Mouse (Mus musculus) embryonic facial prominence, embryonic 14.5 days (tissue): ENCODE results near the gene Adm. TPM values are rescaled to one million over a fixed set of nuclear protein-coding genes. Genes with fewer than 3 reads are reported as not detected.
"Not testable (repeated sequence)": the region's sequence is repeated elsewhere in the genome, so short reads cannot be mapped to it uniquely, and the experiment has no call there.

Experiments
- ATAC-seq: fragments of 200-750 bp; cut with Nextera tagmentation; 2 replicates; pipeline ENCODE4 v1.8.0; 2017; ENCODE audit warnings: low read depth, moderate number of reproducible peaks, moderate TSS enrichment
- DNase-seq: peaks from one replicate; pipeline ENCODE4 v3.0.0-alpha.2; 2015; ENCODE audit warnings: low spot score
- H3K27ac ChIP-seq: fragments of 300-500 bp; sonication (generic); replicated peaks from 2 replicates; pipeline ENCODE4 v1.5.1; 2014; ENCODE audit warnings: low read depth, mild to moderate bottlenecking, low read length, moderate library complexity
- H3K27me3 ChIP-seq: fragments of 300-500 bp; sonication (generic); replicated peaks from 2 replicates; pipeline ENCODE4 v1.6.1; 2014; ENCODE audit warnings: low read length; ENCODE audit not compliant: control insufficient read depth, insufficient read depth
- H3K36me3 ChIP-seq: fragments of 300-500 bp; sonication (generic); 2 replicates; pipeline ENCODE4 v1.6.1; 2014; ENCODE audit warnings: low read length, mixed read lengths; ENCODE audit not compliant: control insufficient read depth, insufficient read depth
- H3K4me1 ChIP-seq: fragments of 300-500 bp; sonication (generic); 2 replicates; pipeline ENCODE4 v1.6.1; 2014; ENCODE audit warnings: antibody characterized with exemption, low read length; ENCODE audit not compliant: control insufficient read depth, insufficient read depth
- H3K4me2 ChIP-seq: fragments of 300-500 bp; sonication (generic); 2 replicates; pipeline ENCODE4 v1.6.1; 2014; ENCODE audit warnings: low read depth, mild to moderate bottlenecking, low read length, moderate library complexity, mixed read lengths
- H3K4me3 ChIP-seq: fragments of 300-500 bp; sonication (generic); 2 replicates; pipeline ENCODE4 v1.5.1; 2014; ENCODE audit warnings: low read depth, mild to moderate bottlenecking, low read length
- H3K9ac ChIP-seq: fragments of 300-500 bp; sonication (generic); 2 replicates; pipeline ENCODE4 v1.6.1; 2014; ENCODE audit warnings: low read depth, mild to moderate bottlenecking, low read length, moderate library complexity, mixed read lengths
- H3K9me3 ChIP-seq: fragments of 300-500 bp; sonication (generic); 2 replicates; pipeline ENCODE4 v1.6.1; 2016; ENCODE audit warnings: low read length; ENCODE audit not compliant: control insufficient read depth
- WGBS: fragments of 180-500 bp; shearing (Covaris S2); extraction: QIAGEN DNeasy Blood & Tissue Kit; methylation state at CpG from one replicate; pipeline ENCODE4 v1.1.7; 2014; 5-methylcytosine and 5-hydroxymethylcytosine counted together
- polyA plus RNA-seq: library from polyadenylated mRNA; unstranded; fragments of >200 nt; fragmentation: Nextera tagmentation; extraction: Ambion mirVana; gene quantifications from 2 replicates; pipeline ENCODE4 v1.2.1, GENCODE M21; 2014

Adm gene
- polyA plus RNA-seq, result 3.8 TPM in 2 replicates

DNA sequence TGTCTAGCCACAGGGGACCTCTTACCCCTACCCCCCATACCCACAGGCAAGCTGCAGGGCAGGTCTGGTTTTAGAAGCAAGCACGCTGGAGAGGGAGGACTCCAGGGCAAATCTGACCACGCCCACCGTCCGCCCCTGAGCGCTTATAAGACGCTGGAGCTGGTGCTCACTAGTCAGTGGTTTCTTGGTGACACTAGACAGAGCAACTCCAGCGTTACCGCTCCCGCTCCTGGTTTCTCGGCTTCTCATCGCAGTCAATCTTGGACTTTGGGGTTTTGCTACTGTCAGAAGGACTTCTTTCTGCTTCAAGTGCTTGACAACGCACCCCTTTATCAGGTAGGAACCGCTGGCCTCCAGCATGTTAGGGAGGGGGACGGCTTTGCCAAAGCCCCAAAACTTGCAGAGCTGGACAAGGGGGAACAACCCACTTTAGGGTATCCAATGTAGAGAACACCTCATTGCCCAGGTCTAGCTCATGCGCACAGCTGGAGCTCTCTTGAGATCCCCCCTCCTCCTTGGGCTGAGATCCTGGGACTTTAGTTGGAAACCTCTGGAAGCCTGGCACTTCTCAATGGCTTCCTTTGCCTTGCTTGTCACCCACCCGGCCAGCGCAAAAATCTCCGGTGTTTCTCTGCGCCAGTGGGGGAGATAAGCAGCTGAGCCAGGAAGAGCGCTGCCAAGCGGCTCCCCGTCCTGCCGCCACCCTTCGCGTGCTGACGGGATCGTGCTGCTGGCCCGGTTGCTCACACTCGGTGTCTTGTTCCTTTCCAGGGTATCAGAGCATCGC, at the start of gene Adm:
Adm (plus strand) TSS at position 176 of the 787 bp plus-strand sequence.
- peak within 1 kb of the TSS; percentile 43 for H3K4me3 ChIP-seq
- H3K4me1 ChIP-seq, result peaks cover 30% of the 10 kb centered on the region
- H3K27me3 ChIP-seq, result peaks cover 66% of the 10 kb centered on the region
- H3K27ac ChIP-seq, result no peak within 1 kb of the TSS
- DNase-seq (peak; percentile 87), ATAC-seq (no peak; the same call in 1 of the 2 replicates)
- no peaks in the 10 kb centered on the region for H3K36me3 ChIP-seq
- under 1% methylated on average over 26 of the region's 30 CpGs for WGBS
- H3K9ac ChIP-seq, result peak within 1 kb of the TSS; percentile 43
- peak within 1 kb of the TSS; percentile 73 for H3K4me2 ChIP-seq
- no peaks in the 10 kb centered on the region for H3K9me3 ChIP-seq

DNA sequence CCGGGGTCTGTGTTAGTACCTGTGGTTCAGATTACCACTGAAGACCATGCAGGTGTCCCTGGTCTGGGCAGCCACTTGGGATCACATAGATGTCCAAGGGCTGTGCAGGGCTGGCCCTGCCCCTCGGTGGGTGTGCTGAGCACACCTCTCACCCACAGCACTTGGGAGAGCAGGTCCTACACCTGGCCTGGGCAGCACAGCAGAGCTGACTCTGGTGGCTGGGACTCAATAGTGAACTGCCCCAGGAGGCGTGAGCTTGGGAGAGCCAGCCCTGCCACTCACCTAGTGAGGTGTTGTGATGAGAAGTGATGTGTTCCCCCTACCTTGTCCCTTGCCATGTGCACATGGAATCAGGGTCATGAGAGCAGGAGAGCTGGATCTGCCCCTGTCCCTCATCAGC, 43.8 kb upstream of the Adm start:
- Histone ChIP-seq H3K27me3 (no peaks in the 10 kb centered on the region), H3K4me1 (no peaks in the 10 kb centered on the region; the same call in 1 of the 2 replicates), H3K36me3 (no peaks in the 10 kb centered on the region), H3K4me2 (no peak overlapping the region), H3K4me3 (no peak overlapping the region), H3K9me3 (no peaks in the 10 kb centered on the region), H3K27ac (no peak overlapping the region), H3K9ac (no peak overlapping the region)
- no peak for DNase-seq
- 100% methylated on average over 3 of the region's 3 CpGs for WGBS
- 0 out of 2 replicates have a peak, but pooled peaks have one; percentile 22 for ATAC-seq

DNA sequence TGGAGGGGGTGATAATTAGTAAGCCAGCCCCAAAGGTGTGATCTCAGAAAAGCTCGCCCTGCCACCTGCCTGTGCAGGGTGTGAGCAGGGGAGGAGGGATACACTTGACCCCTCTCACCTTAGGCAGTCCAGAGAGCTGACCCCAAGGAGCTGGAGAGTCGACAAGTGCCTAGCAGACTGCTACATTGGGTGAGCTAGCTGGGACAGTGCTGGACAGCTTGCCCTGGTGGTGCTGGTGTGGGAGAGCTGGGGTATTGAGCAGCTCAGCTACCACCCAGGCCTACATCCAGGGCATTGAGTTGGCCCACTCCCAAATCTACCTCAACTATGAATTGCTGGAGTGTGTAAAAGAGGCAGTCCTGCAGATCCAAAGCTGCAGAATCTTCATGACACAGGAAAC, 43.3 kb upstream of the Adm start:
- Histone ChIP-seq H3K4me1 (no peaks in the 10 kb centered on the region; the same call in 1 of the 2 replicates), H3K27me3 (no peaks in the 10 kb centered on the region), H3K27ac (no peak overlapping the region), H3K4me3 (no peak overlapping the region), H3K9me3 (no peaks in the 10 kb centered on the region), H3K36me3 (no peaks in the 10 kb centered on the region), H3K9ac (no peak overlapping the region), H3K4me2 (no peak overlapping the region)
- WGBS, result 72% methylated on average over 2 of the region's 2 CpGs
- DNase-seq (peak; percentile 6), ATAC-seq (0 out of 2 replicates have a peak, but pooled peaks have one; percentile 6)

DNA sequence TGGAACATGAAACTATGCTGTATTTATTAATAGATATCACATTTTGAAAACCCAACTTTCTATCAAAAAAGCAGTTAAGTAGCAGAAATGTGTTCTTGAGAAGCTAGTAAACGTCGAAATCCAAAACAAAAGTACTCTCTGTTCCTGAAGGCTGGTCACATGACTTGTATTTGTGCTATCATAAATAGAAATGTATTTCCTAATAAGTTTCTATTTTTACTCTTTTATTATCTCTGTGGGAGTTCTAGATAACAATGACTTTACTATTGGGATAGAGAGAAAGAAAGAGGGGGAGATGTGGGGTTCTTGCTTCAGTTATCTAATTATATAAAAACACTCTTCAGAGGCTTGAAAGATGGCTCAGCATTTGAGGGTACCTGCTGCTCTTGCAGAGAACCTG, 42.2 kb upstream of the Adm start:
- no peak for DNase-seq
- no peaks in the 10 kb centered on the region; the same call in 1 of the 2 replicates for H3K4me1 ChIP-seq
- H3K4me3 ChIP-seq, result no peak overlapping the region
- 0 out of 2 replicates have a peak, but pooled peaks cover 3% of the 10 kb centered on the region for H3K36me3 ChIP-seq
- H3K9me3 ChIP-seq, result no peaks in the 10 kb centered on the region
- no peak for ATAC-seq
- H3K4me2 ChIP-seq, result no peak overlapping the region
- H3K27me3 ChIP-seq, result no peaks in the 10 kb centered on the region
- 78% methylated on average over 2 of the region's 2 CpGs for WGBS
- H3K9ac ChIP-seq, result no peak overlapping the region
- no peak overlapping the region for H3K27ac ChIP-seq

DNA sequence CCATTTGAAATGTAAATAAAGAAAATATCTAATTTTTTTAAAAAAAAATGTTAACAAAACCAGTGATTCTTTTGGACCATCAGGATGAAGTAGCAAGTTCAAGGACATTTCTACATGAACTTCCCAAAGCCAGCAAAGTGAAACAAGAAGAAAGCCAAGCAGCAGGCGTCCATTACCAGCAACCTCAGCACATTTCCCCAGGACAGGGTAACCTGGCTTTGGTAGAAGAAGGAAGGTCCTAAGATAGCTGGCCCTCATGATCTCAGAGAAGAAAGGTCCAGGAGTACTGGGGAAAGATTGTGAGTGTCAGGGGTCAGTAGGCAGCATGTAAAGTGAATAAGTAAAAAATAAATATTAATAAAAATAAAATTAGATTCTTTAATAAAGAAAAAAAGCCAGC, 39.7 kb upstream of the Adm start:
- H3K9ac ChIP-seq, result no peak overlapping the region
- 0 out of 2 replicates have a peak, but pooled peaks cover 3% of the 10 kb centered on the region for H3K36me3 ChIP-seq
- H3K27me3 ChIP-seq, result no peaks in the 10 kb centered on the region
- ATAC-seq (no peak), DNase-seq (no peak)
- 88% methylated on average over 1 of the region's 1 CpGs for WGBS
- H3K4me3 ChIP-seq, result no peak overlapping the region
- H3K4me1 ChIP-seq, result no peaks in the 10 kb centered on the region; the same call in 1 of the 2 replicates
- no peaks in the 10 kb centered on the region for H3K9me3 ChIP-seq
- H3K27ac ChIP-seq, result no peak overlapping the region
- H3K4me2 ChIP-seq, result no peak overlapping the region

DNA sequence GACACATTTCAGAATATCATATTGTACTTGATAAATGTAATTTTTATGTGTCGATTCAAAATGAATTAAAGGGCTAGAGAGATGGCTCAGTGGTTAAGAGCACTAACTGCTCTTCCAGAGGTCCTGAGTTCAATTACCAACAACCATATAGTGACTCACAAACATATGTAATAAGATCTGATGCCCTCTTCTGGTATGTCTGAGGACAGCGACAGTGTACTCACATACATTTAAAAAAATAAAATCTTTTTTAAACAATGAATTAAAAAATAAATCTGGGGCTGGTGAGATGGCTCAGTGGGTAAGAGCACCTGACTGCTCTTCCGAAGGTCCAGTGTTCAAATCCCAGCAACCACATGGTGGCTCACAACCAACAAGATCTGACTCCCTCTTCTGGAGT, 33.5 kb upstream of the Adm start:
- ATAC-seq, H3K27ac ChIP-seq, H3K9ac ChIP-seq, H3K36me3 ChIP-seq, H3K4me2 ChIP-seq, H3K4me3 ChIP-seq, DNase-seq, H3K9me3 ChIP-seq, H3K27me3 ChIP-seq, H3K4me1 ChIP-seq: not testable (repeated sequence)
- WGBS, result 91% methylated on average over 3 of the region's 3 CpGs

DNA sequence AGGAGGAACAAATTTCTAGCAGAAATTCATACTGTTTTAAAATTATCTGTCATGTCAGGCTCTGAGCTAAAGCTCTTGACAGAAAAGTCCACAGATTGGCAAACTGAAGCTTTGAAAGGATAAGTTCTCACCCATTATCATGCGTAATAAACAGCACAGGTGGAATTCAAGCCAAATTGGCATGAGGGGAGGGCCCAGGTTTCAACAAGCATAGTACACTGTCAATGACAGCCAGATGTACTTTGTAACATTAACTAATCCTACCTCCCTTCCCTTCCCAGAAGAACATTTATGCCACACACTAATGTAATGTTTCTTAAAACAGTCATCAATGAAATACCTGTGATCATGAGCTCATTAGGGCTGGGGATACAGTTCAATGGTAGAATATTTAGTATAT, 30.3 kb upstream of the Adm start:
- H3K36me3 ChIP-seq, result peaks cover 6% of the 10 kb centered on the region; the same call in 1 of the 2 replicates
- H3K4me1 ChIP-seq, result 0 out of 2 replicates have a peak, but pooled peaks cover 4% of the 10 kb centered on the region
- no peak overlapping the region for H3K4me2 ChIP-seq
- DNase-seq, result no peak
- 86% methylated on average over 1 of the region's 1 CpGs for WGBS
- H3K4me3 ChIP-seq, result no peak overlapping the region
- H3K27ac ChIP-seq, result no peak overlapping the region
- H3K9ac ChIP-seq, result no peak overlapping the region
- H3K9me3 ChIP-seq, result 0 out of 2 replicates have a peak, but pooled peaks cover 7% of the 10 kb centered on the region
- ATAC-seq, result no peak
- no peaks in the 10 kb centered on the region for H3K27me3 ChIP-seq

DNA sequence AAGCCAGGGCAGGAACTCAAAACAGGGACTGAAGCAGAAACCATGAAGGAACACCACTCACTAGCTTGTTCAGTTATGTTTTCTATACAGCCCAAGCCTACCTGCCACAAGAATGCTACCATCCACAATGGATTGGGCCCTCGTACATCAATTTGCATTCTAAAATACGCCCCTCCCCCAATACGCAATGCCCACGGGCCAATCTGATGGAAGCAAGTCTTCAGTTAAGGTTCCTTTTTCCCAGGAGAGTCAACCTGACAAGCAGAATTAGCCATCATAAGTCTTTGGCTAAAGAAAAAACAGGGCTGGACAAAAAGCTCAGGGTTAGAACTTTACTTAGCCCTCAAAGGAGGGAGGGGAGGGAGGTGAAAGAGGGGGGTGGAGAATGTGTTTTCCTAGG, 22.0 kb upstream of the Adm start:
- H3K4me3 ChIP-seq, result no peak overlapping the region
- no peak overlapping the region for H3K4me2 ChIP-seq
- H3K27ac ChIP-seq, result no peak overlapping the region
- no peaks in the 10 kb centered on the region for H3K9me3 ChIP-seq
- H3K27me3 ChIP-seq, result no peaks in the 10 kb centered on the region
- no peak overlapping the region for H3K9ac ChIP-seq
- 75% methylated on average over 4 of the region's 4 CpGs for WGBS
- H3K36me3 ChIP-seq, result no peaks in the 10 kb centered on the region
- ATAC-seq (no peak), DNase-seq (no peak)
- H3K4me1 ChIP-seq, result 0 out of 2 replicates have a peak, but pooled peaks cover 5% of the 10 kb centered on the region
